Mouse (Mus musculus) Patski (cell line): ENCODE results near the gene Emsy. TPM values are rescaled to one million over a fixed set of nuclear protein-coding genes. Genes with fewer than 3 reads are reported as not detected.

Experiments used
- ATAC-seq: fragments of 100-300 bp; one replicate; pipeline ENCODE4 v1.8.0; 2021
- CTCF ChIA-PET: fragments of 350-600 bp; sonication (Branson Sonifier 250); formaldehyde crosslinking; loops from one replicate; lab custom pipeline; 2022; ENCODE audit warnings: inconsistent platforms; lab: Charles Lee
- POLR2A ChIA-PET: fragments of 350-600 bp; sonication (Branson Sonifier 250); formaldehyde crosslinking; loops from one replicate; lab custom pipeline; 2022; ENCODE audit warnings: antibody characterized with exemption, inconsistent platforms; lab: Charles Lee
- DNase-seq: peaks from one replicate; pipeline ENCODE4 v3.0.0-alpha.2; 2011; ENCODE audit warnings: low read depth, low spot score
- H3K27me3 ChIP-seq: fragments of 371-371 bp; one replicate; pipeline ENCODE4 v1.5.1; 2021
- CTCF ChIP-seq: fragments of 100-300 bp; IDR thresholded peaks from one replicate; pipeline ENCODE4 v1.5.1; 2021
- in situ Hi-C: fragments of 300-500 bp; cut with MboI; formaldehyde crosslinking; loops from 3 replicates; pipeline ENCODE4 v1.11.1; 2018; ENCODE audit warnings: low pct_unique_long_range_greater_than_20kb, mixed read lengths
- polyA plus RNA-seq: library from polyadenylated mRNA; unstranded; gene quantifications from one replicate; pipeline ENCODE4 v1.2.3, GENCODE M21; 2021

Emsy gene
- polyA plus RNA-seq, 1 experiment from 2014 or later: 30.3 TPM

GRCm38 (mm10) chr7:98551041-98551440 is 105.5 kb downstream of the Emsy start:
- POLR2A ChIA-PET: no interaction called here
- in situ Hi-C loops: no loop called here
- TF ChIP-seq CTCF: no peak

DNA sequence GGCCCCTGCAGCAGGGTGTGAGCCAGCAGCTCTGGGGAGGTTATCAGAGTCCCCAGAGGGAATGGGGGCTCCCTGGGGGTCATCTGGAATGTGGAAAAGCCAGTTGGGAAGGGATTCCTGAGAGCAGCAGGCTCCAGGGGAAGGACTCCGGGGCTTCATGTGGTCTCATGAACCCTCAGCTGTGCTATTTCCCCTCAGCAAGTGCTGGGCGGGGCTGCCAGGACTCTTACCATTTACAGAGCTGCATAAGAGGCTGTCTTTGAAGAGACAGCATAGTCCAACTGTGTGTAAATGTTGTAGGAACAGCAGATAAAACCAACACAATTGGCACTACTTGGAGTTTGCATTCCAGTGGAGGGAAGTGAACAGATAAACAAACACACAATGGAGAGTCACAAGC is 106.0 kb downstream of the Emsy start:
- no peaks in the 10 kb centered on the region for H3K27me3 ChIP-seq
- ATAC-seq (no peak), DNase-seq (no peak)
- TF ChIP-seq CTCF: no peak
- in situ Hi-C loops: no loop called here
- POLR2A ChIA-PET: interaction anchor here (0.6 kb wide), 1 partner anchor 66 kb away, joined by 3 read pairs; no protein-coding TSS in a partner anchor
- CTCF ChIA-PET: interaction anchor here (1.3 kb wide), 1 partner anchor 39 kb away, joined by 3 read pairs; no protein-coding TSS in a partner anchor

More at GRCm38 (mm10) chr7:98551041-98551440, 105.5 kb downstream of the Emsy start:
- CTCF ChIA-PET: interaction anchor here (1.3 kb wide), 1 partner anchor 38 kb away, joined by 3 read pairs; no protein-coding TSS in a partner anchor
- H3K27me3 ChIP-seq: no peaks in the 10 kb centered on the region
- DNase-seq (no peak), ATAC-seq (no peak)

DNA sequence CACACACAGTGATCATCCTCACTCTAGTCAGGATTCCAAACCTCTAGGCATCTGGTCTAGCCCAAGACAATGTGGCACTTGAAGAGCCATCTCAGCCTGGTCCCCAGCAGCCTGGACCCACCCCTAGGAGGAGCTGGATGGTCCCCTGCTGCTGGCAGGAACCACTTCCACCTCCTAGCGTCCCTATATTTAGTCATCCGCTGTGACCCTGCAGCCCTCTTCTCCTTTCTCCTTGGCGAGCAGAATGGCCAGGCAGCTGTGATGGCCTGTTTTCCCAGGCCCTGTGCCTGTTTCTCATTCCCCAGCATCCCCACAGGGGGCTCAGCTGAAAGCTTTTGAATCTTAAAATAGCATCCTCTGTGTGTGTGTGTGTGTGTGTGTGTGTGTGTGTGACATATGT is 107.7 kb downstream of the Emsy start:
- TF ChIP-seq CTCF: no peak
- no peaks in the 10 kb centered on the region for H3K27me3 ChIP-seq
- CTCF ChIA-PET: no interaction called here
- POLR2A ChIA-PET: no interaction called here
- DNase-seq: no peak
- in situ Hi-C loops: no loop called here
- no peak for ATAC-seq

- DNase-seq: no peak
- ATAC-seq: no peak
- in situ Hi-C loops: no loop called here
- TF ChIP-seq CTCF: no peak
- ChIA-PET CTCF (no interaction called here), POLR2A (no interaction called here)
- H3K27me3 ChIP-seq: no peaks in the 10 kb centered on the region
Measured at GRCm38 (mm10) chr7:98544556-98544955, 112.0 kb downstream of the Emsy start.

GRCm38 (mm10) chr7:98543853-98544370 is 112.7 kb downstream of the Emsy start:
- DNase-seq: no peak
- ChIA-PET POLR2A (interaction anchor here (0.6 kb wide), 1 partner anchor 9 kb away, joined by 4 read pairs; no protein-coding TSS in a partner anchor), CTCF (no interaction called here)
- ATAC-seq: no peak
- no peaks in the 10 kb centered on the region for H3K27me3 ChIP-seq
- TF ChIP-seq CTCF: no peak
- in situ Hi-C loops: no loop called here

- no peak for DNase-seq
- ATAC-seq: no peak
- H3K27me3 ChIP-seq: no peaks in the 10 kb centered on the region
- POLR2A ChIA-PET: no interaction called here
- CTCF ChIA-PET: no interaction called here
- in situ Hi-C loops: no loop called here
- no peak for TF ChIP-seq CTCF
Measured at GRCm38 (mm10) chr7:98542731-98543142, 113.8 kb downstream of the Emsy start.

DNA sequence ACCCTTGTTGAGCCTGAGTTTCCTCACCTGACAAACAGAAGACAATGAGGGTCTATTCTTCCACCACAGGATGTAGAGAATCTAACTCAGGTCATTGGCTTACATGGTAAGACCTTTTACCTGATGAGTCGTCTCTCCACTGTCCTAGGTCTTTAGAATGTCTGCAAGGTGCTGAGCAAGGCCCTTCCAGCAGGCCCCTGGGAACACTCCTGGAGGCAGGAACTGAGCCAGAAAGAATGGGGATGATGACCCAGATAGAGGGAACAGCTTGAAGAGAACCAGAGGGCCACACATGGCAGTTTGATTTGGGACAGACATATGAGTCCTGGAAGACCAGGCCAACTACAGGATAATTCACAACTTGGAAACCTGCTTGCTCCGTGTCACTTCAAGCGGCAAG is 114.3 kb downstream of the Emsy start:
- no peak for ATAC-seq
- ChIA-PET CTCF (no interaction called here), POLR2A (no interaction called here)
- no peak for DNase-seq
- no peak for TF ChIP-seq CTCF
- in situ Hi-C loops: no loop called here
- H3K27me3 ChIP-seq: no peaks in the 10 kb centered on the region

DNA sequence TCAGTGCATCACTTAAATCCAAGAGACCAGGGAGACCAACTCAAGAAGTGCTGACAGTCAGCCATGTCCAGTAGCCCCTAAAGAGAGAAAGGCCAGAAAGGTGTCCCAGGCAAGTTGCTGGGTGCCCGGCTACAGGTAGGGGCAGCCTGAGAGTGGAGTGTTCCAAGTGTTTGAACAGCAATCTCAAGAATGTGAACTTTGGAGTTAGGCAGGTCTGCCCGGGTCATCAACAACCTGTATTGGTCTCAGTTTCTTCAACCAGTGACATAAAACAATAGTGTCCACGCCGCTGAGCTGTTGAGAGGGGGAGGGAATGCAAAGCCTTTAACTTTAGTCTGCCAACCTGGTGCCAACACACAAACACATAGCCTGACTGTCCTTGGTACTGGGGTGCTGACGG is 115.0 kb downstream of the Emsy start:
- no peaks in the 10 kb centered on the region for H3K27me3 ChIP-seq
- ChIA-PET CTCF (no interaction called here), POLR2A (no interaction called here)
- DNase-seq (no peak), ATAC-seq (no peak)
- no peak for TF ChIP-seq CTCF
- in situ Hi-C loops: no loop called here

GRCm38 (mm10) chr7:98540879-98541278 is 115.7 kb downstream of the Emsy start:
- no peaks in the 10 kb centered on the region for H3K27me3 ChIP-seq
- no peak for TF ChIP-seq CTCF
- DNase-seq: peak; percentile 73
- ChIA-PET POLR2A (no interaction called here), CTCF (interaction anchor here (1.6 kb wide), 1 partner anchor 27 kb away, joined by 3 read pairs; no protein-coding TSS in a partner anchor)
- no peak for ATAC-seq
- in situ Hi-C loops: no loop called here

DNA sequence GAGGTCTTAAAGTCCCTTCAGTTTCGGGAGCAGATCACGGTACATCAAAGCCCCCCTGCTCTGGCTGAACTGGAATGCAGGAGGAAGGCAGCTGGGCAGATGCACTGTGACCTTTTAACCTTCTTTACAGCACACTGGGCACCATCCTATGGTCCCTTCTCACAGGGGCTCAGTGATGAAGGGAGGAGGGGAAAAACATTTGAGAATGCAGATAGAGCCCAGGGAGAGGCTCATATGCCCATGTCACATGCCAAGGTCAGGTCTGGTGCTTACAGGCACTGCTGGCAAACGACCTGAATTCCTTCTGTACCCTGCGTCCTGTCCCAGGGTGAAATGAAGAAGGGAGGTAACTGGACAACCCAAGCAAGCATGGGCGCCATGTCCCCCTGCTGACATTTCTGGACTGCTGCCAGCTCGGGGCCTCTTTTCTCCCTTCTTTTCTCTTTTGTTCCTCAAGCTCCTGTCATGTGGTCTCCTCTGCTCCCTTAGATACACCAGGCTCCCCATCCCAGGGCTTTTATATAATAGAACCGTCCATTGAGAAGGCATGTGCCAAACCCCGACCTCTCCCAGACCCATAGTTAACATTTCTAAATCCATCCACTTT is 118.5 kb downstream of the Emsy start:
- H3K27me3 ChIP-seq: no peaks in the 10 kb centered on the region
- ChIA-PET CTCF (no interaction called here), POLR2A (interaction anchor here (0.7 kb wide), 1 partner anchor 15 kb away, joined by 3 read pairs; no protein-coding TSS in a partner anchor)
- ATAC-seq (no peak), DNase-seq (no peak)
- in situ Hi-C loops: loop anchor here (5.0 kb wide), 1 partner anchor 51 kb away; the partner anchor contains the start of gene Lrrc32
- TF ChIP-seq CTCF: no peak
